Mouse (Mus musculus): ENCODE results near the gene Gipc3. TPM values are rescaled to one million over a fixed set of nuclear protein-coding genes. Genes with fewer than 3 reads are reported as not detected.

Gene Gipc3
- polyA plus RNA-seq (2015; fragmentation: Nextera tagmentation; extraction: Ambion mirVana) = 0.06 TPM in 1 of 2 replicates, not detected in the other

GRCm38 (mm10) chr10:81342686-81343505 lies at the start of gene Gipc3:
Gipc3 (minus strand) TSS chr10:81343266.

DNA sequence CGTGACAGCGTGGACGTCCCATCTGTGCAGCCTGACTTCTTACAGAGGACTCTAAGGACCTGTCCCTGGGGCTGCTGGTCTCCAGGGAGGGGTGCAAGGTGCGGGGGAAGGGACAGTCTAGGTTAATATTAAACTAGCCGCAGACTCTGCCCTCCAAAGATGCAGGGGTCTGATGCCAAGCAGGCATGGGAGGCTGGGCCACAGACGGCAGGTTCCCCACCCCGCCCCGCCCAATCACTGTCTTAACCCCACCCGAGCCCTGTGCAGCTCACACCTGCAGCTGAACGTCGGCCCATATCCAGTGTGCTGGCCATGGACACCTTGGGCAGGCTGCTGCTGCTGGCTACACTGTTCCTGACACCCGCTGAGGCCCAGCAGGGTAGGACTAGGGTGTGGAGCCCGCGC lies 49.7 kb upstream of the Gipc3 start, which contains the start of gene Smim24:
Gene Smim24 (plus strand): TSS at position 271 of the 405 bp plus-strand sequence.

GRCm38 (mm10) chr10:81388505-81389055 lies 45.5 kb upstream of the Gipc3 start, which contains the start of gene Gm48552:
Gm48552 (plus strand) TSS chr10:81389005.

GRCm38 (mm10) chr10:81383802-81384604 lies 40.9 kb upstream of the Gipc3 start, which contains the start of the genes Dohh and Gm48551:
Dohh (plus strand) TSS chr10:81384428.
Gm48551 (plus strand) TSS chr10:81384466.

DNA sequence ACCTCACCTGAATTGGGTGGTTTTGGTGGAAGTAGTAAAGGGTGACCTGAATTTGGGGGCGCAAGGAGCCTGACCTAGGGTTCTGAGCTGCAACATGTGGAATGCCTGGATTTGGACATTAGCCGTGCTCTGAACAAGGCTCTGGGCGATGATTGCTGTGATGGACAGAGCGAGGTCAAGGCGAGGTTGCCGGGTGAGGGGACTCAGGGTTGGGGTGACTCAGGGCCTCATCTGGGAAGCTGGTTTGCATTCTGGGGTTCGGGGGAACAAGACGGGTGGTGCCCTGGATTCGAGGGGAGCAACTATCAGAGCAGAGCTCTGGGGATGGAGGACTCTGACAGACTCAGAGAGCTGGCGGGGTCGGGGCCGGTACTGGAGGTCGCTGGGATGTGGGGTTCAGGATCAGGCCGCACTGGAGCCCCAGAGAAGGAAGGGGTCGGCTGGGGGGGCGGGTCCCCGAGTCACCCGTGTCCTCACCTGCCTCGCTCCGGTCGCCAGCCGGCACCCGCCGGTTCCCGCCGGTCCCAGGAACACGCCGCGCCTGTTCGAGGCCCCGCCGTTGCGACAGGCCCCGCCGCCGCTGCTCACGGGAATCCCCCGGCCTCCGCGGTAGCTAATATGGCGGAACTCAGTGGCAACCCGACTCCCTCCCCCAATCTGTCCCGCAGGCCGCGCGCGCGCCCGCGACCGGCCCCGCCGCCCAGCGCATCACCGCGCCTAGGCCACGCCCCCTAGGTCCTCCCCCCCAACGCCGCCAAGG lies 34.9 kb upstream of the Gipc3 start, which contains the start of gene Fzr1:
Gene Fzr1 (minus strand): TSS at position 724 of the 760 bp plus-strand sequence.

DNA sequence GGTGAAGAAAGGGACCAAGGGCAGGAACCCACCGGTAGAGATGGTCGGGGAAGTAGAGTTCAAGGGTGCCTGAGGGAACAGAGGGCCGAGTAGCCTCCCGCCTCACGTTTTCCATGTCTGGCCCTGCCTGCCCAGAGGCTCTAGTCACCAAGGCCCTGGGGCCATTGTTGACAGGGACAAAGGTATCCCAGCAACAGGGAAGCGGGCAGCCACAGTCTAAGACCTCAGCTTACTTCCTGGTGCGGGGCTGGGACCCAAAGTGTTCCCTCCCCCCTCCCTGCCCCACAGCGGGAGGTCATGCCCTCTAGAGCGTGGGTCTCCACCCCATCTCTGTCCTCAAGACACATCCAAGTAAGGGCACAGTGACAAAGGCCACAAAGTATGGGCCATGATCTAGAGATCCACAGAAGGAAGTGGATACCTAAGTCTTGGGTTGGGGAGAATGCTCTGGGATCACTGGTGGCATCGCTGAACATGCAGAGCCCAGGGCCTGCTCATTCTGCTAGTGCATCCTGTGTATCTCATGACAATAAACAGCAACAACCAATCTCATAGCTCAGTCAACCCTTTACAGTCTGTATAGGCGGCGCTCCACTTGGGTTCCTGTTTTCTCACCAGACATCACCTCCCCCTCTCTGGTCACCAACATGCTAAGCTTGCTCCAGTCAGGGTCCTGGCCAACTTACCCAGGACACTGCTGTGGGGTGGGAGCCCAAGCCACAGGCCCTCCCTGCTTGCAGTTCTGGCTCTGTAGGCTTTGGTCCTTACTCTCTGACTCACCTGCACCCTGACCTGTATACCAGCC lies 22.8 kb upstream of the Gipc3 start, which contains the start of gene 4930404N11Rik:
Gene 4930404N11Rik (minus strand): TSS at position 145 of the 805 bp plus-strand sequence.

DNA sequence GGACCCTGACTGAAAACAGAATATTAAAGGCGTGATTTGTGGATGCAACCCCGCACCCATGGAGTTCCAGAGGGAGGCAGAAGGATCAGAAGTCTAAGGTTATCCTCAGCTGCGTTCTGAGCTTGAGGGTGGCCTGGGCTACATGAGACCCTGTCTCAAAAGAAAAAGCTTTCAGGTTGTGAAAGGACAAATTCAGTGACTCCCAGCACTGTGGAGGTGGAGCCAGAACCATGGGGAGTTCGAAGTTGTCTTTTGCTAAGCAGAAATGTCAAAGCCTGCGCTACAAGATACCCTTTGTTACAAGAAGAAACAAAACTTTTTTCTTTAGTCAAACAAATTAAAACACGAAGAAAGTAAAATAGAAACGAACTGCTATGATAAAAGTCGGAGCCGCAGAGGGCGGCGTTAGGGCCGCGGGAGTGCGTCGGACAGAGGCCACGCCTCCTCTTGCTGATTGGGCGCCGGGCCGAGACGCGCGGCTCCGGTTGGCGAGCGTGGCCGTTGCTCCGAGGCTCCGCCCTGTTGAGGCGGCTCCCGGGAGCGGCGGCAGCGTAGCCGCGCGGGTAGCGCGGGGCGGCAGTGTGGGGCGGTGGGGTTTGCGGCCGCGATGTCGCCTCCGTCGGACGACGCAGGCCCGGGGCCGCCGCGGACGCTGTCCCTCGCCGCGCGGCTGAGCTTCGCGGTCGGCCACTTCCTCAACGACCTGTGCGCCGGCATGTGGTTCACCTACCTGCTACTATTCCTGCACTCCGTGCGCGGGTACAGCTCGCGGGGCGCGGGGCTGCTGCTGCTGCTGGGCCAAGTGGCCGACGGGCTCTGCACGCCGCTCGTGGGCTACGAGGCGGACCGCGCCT lies 14.2 kb upstream of the Gipc3 start, which contains the start of gene Mfsd12:
Gene Mfsd12 (plus strand): TSS at position 501 of the 854 bp plus-strand sequence.

GRCm38 (mm10) chr10:81350351-81351063 lies 7.4 kb upstream of the Gipc3 start, which contains the start of gene Hmg20b:
Hmg20b (minus strand) TSS chr10:81350480.

GRCm38 (mm10) chr10:81328386-81328785 lies 14.7 kb downstream of the Gipc3 start, which contains the start of gene Tbxa2r:
Tbxa2r (plus strand) TSS chr10:81328731.

DNA sequence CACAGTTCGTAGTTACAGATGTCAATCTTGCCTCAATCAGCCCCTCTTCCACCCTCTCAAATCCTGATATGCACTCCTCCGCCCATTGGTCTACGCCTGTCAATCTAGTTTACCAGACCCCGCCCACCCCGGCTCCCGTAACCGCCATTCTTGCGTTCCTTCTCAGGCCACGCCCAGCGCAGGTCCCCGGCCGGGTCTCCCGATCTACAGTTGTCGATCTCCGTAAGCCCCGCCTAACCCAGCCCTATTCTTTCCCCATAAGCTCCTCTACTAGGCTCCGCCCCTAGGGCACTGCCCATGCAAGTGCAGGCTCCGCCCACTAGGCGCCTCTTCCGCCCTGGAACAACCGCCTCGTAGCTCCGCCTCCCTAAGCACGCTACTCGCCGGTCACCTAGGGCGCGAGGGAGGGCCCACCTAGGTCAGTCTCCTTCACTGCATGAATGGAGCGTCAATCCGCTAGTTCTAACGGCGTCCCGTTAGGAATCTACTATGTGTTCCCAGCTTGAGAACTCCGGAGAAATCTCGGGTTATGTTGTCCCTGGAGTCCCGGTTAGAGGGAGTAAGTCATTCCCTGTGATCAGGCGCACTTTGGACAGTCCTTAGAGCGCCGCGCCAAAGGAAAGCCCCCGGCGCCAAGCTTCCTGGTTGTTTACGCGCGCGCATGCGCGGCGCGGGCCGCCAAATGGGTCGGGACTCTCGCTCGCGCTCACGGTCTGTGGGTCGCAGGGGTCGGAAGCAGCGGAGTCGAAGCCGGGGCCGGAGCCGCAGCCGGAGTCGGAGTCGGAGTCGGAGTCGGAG lies 22.3 kb downstream of the Gipc3 start, which contains the start of gene Cactin:
Gene Cactin (plus strand): TSS at position 554 of the 798 bp plus-strand sequence.

GRCm38 (mm10) chr10:81292554-81293333 lies 50.3 kb downstream of the Gipc3 start, which contains the start of gene Pip5k1c:
Pip5k1c (plus strand) TSS chr10:81292963.

GRCm38 (mm10) chr10:81291511-81292104 lies 51.5 kb downstream of the Gipc3 start, which contains the start of gene Tjp3:
Tjp3 (minus strand) TSS chr10:81291581.

Data from neural tube, postnatal 0 days (tissue).